Mouse (Mus musculus): Measurements from ENCODE around the gene Plin4. TPM values are rescaled to one million over a fixed set of nuclear protein-coding genes. Genes with fewer than 3 reads are reported as not detected.

Gene Plin4
- 195 and 205 TPM in 2 replicates for polyA plus RNA-seq (2012; ENCODE audit: insufficient read depth, insufficient read length, missing spikeins)

- Histone ChIP-seq H3K4me1 (ENCODE audit: control insufficient read depth, insufficient read depth, insufficient read length, low read length) (no peaks in the 10 kb centered on the region), H3K27ac (replicated peaks; ENCODE audit: low read depth, low read length) (peak within 1 kb of the TSS; percentile 98), H3K4me3 (ENCODE audit: insufficient read depth, low read depth, low read length) (peak within 1 kb of the TSS; percentile 55)
Observed at GRCm38 (mm10) chr17:56109219-56110051, at the start of gene Plin4. Plin4 (minus strand) TSS chr17:56109803.

GRCm38 (mm10) chr17:56153643-56154042 lies 44.0 kb upstream of the Plin4 start:
- Histone ChIP-seq H3K4me3 (ENCODE audit: insufficient read depth, low read depth, low read length) (no peak overlapping the region), H3K4me1 (ENCODE audit: control insufficient read depth, insufficient read depth, insufficient read length, low read length) (no peaks in the 10 kb centered on the region), H3K27ac (replicated peaks; ENCODE audit: low read depth, low read length) (no peak overlapping the region)

- Histone ChIP-seq H3K4me1 (ENCODE audit: control insufficient read depth, insufficient read depth, insufficient read length, low read length) (no peaks in the 10 kb centered on the region), H3K27ac (replicated peaks; ENCODE audit: low read depth, low read length) (no peak overlapping the region), H3K4me3 (ENCODE audit: insufficient read depth, low read depth, low read length) (no peak overlapping the region)
Observed at GRCm38 (mm10) chr17:56149897-56150296, 40.3 kb upstream of the Plin4 start.

- H3K4me3 ChIP-seq (ENCODE audit: insufficient read depth, low read depth, low read length) = no peak overlapping the region
- no peak overlapping the region for H3K27ac ChIP-seq (replicated peaks; ENCODE audit: low read depth, low read length)
- no peaks in the 10 kb centered on the region for H3K4me1 ChIP-seq (ENCODE audit: control insufficient read depth, insufficient read depth, insufficient read length, low read length)
Observed at GRCm38 (mm10) chr17:56148790-56149618, 39.4 kb upstream of the Plin4 start.

- Histone ChIP-seq H3K4me1 (ENCODE audit: control insufficient read depth, insufficient read depth, insufficient read length, low read length) (no peaks in the 10 kb centered on the region), H3K4me3 (ENCODE audit: insufficient read depth, low read depth, low read length) (no peak overlapping the region), H3K27ac (replicated peaks; ENCODE audit: low read depth, low read length) (no peak overlapping the region)
Observed at GRCm38 (mm10) chr17:56148280-56148679, 38.7 kb upstream of the Plin4 start.

- no peak overlapping the region for H3K4me3 ChIP-seq (ENCODE audit: insufficient read depth, low read depth, low read length)
- no peak overlapping the region for H3K27ac ChIP-seq (replicated peaks; ENCODE audit: low read depth, low read length)
- H3K4me1 ChIP-seq (ENCODE audit: control insufficient read depth, insufficient read depth, insufficient read length, low read length) = no peaks in the 10 kb centered on the region
Observed at GRCm38 (mm10) chr17:56147420-56147819, 37.8 kb upstream of the Plin4 start.

GRCm38 (mm10) chr17:56146131-56146530 lies 36.5 kb upstream of the Plin4 start:
- H3K27ac ChIP-seq (replicated peaks; ENCODE audit: low read depth, low read length) = no peak overlapping the region
- H3K4me1 ChIP-seq (ENCODE audit: control insufficient read depth, insufficient read depth, insufficient read length, low read length) = no peaks in the 10 kb centered on the region; the same call in 1 of the 2 replicates
- H3K4me3 ChIP-seq (ENCODE audit: insufficient read depth, low read depth, low read length) = no peak overlapping the region

- Histone ChIP-seq H3K27ac (replicated peaks; ENCODE audit: low read depth, low read length) (no peak overlapping the region), H3K4me3 (ENCODE audit: insufficient read depth, low read depth, low read length) (no peak overlapping the region), H3K4me1 (ENCODE audit: control insufficient read depth, insufficient read depth, insufficient read length, low read length) (no peaks in the 10 kb centered on the region; the same call in 1 of the 2 replicates)
Observed at GRCm38 (mm10) chr17:56144546-56144945, 34.9 kb upstream of the Plin4 start.

- Histone ChIP-seq H3K4me1 (ENCODE audit: control insufficient read depth, insufficient read depth, insufficient read length, low read length) (peaks cover 9% of the 10 kb centered on the region), H3K27ac (replicated peaks; ENCODE audit: low read depth, low read length) (no peak overlapping the region), H3K4me3 (ENCODE audit: insufficient read depth, low read depth, low read length) (peak overlapping the region; percentile 46)
Observed at GRCm38 (mm10) chr17:56141702-56142605, 32.4 kb upstream of the Plin4 start.

- H3K27ac ChIP-seq (replicated peaks; ENCODE audit: low read depth, low read length) = peak within 1 kb of the TSS; percentile 20
- H3K4me1 ChIP-seq (ENCODE audit: control insufficient read depth, insufficient read depth, insufficient read length, low read length) = peaks cover 17% of the 10 kb centered on the region
- peak within 1 kb of the TSS; percentile 74 for H3K4me3 ChIP-seq (ENCODE audit: insufficient read depth, low read depth, low read length)
Observed at GRCm38 (mm10) chr17:56139858-56140595, 30.4 kb upstream of the Plin4 start, which contains the start of gene Sema6b. Sema6b (minus strand) TSS chr17:56140343.

- H3K4me3 ChIP-seq (ENCODE audit: insufficient read depth, low read depth, low read length) = peak overlapping the region; percentile 74
- peaks cover 17% of the 10 kb centered on the region for H3K4me1 ChIP-seq (ENCODE audit: control insufficient read depth, insufficient read depth, insufficient read length, low read length)
- peak overlapping the region; percentile 20 for H3K27ac ChIP-seq (replicated peaks; ENCODE audit: low read depth, low read length)
Observed at GRCm38 (mm10) chr17:56139355-56139754, 29.8 kb upstream of the Plin4 start.

GRCm38 (mm10) chr17:56137839-56138613 lies 28.4 kb upstream of the Plin4 start:
- Histone ChIP-seq H3K4me3 (ENCODE audit: insufficient read depth, low read depth, low read length) (peak overlapping the region; percentile 46), H3K4me1 (ENCODE audit: control insufficient read depth, insufficient read depth, insufficient read length, low read length) (peaks cover 17% of the 10 kb centered on the region), H3K27ac (replicated peaks; ENCODE audit: low read depth, low read length) (peak overlapping the region; percentile 96)

- Histone ChIP-seq H3K27ac (replicated peaks; ENCODE audit: low read depth, low read length) (peak overlapping the region; percentile 96), H3K4me1 (ENCODE audit: control insufficient read depth, insufficient read depth, insufficient read length, low read length) (peaks cover 17% of the 10 kb centered on the region)
Observed at GRCm38 (mm10) chr17:56136558-56136957, 27.0 kb upstream of the Plin4 start.

More at GRCm38 (mm10) chr17:56136558-56136957, 27.0 kb upstream of the Plin4 start:
- no peak overlapping the region for H3K4me3 ChIP-seq (ENCODE audit: insufficient read depth, low read depth, low read length)

All from brown adipose tissue, adult 24 weeks (tissue).